Mouse (Mus musculus) cerebellum, adult 11-12 months (tissue): ENCODE results near the gene AY358078.
"Not testable (repeated sequence)": the region's sequence is repeated elsewhere in the genome, so short reads cannot be mapped to it uniquely, and the experiment has no call there.

Experiments used
- DNase-seq: peaks from one replicate; pipeline ENCODE4 v3.0.0; 2022

Gene AY358078

GRCm38 (mm10) chr14:51799746-51800145 lies at the start of gene AY358078:
Gene AY358078, plus strand, starts transcription at chr14:51800046.
- no peak for DNase-seq

- no peak for DNase-seq
These were observed 43.9 kb upstream of the AY358078 start for GRCm38 (mm10) chr14:51755944-51756343.

GRCm38 (mm10) chr14:51771378-51771777 lies 28.5 kb upstream of the AY358078 start:
- DNase-seq: not testable (repeated sequence)

- DNase-seq: no peak
These were observed 26.4 kb upstream of the AY358078 start, which contains the start of gene Ang4 for GRCm38 (mm10) chr14:51773490-51773889. Gene Ang4, minus strand, starts transcription at chr14:51773590.

- no peak for DNase-seq
These were observed 22.1 kb upstream of the AY358078 start for GRCm38 (mm10) chr14:51777791-51778190.

GRCm38 (mm10) chr14:51778865-51779481 lies 20.9 kb upstream of the AY358078 start:
- DNase-seq: no peak

- no peak for DNase-seq
These were observed 13.5 kb upstream of the AY358078 start for GRCm38 (mm10) chr14:51786335-51786734.

GRCm38 (mm10) chr14:51787061-51787460 lies 12.8 kb upstream of the AY358078 start:
- DNase-seq: no peak

GRCm38 (mm10) chr14:51789196-51789595 lies 10.7 kb upstream of the AY358078 start:
- DNase-seq: no peak

GRCm38 (mm10) chr14:51794106-51794505 lies 5.7 kb upstream of the AY358078 start:
- DNase-seq: no peak

GRCm38 (mm10) chr14:51826625-51827024 lies 26.8 kb downstream of the AY358078 start:
- no peak for DNase-seq

- DNase-seq: not testable (repeated sequence)
These were observed 28.0 kb downstream of the AY358078 start for GRCm38 (mm10) chr14:51827842-51828241.

- no peak for DNase-seq
These were observed 29.3 kb downstream of the AY358078 start for GRCm38 (mm10) chr14:51829188-51829587.

GRCm38 (mm10) chr14:51838480-51838879 lies 38.6 kb downstream of the AY358078 start:
- DNase-seq: not testable (repeated sequence)

GRCm38 (mm10) chr14:51842250-51842649 lies 42.4 kb downstream of the AY358078 start:
- no peak for DNase-seq

GRCm38 (mm10) chr14:51842781-51843180 lies 42.9 kb downstream of the AY358078 start:
- DNase-seq: no peak

- no peak for DNase-seq
These were observed 44.0 kb downstream of the AY358078 start for GRCm38 (mm10) chr14:51843882-51844281.

GRCm38 (mm10) chr14:51846566-51846965 lies 46.7 kb downstream of the AY358078 start:
- no peak for DNase-seq

GRCm38 (mm10) chr14:51851006-51851405 lies 51.2 kb downstream of the AY358078 start:
- not testable (repeated sequence) for DNase-seq

GRCm38 (mm10) chr14:51853399-51853798 lies 53.6 kb downstream of the AY358078 start, which contains the start of gene Ear6:
Gene Ear6, plus strand, starts transcription at chr14:51853699.
- DNase-seq: no peak

- not testable (repeated sequence) for DNase-seq
These were observed 55.4 kb downstream of the AY358078 start for GRCm38 (mm10) chr14:51855280-51855679.

GRCm38 (mm10) chr14:51863603-51864002 lies 63.8 kb downstream of the AY358078 start:
- DNase-seq: not testable (repeated sequence)

GRCm38 (mm10) chr14:51870756-51871155 lies 70.9 kb downstream of the AY358078 start:
- no peak for DNase-seq

- DNase-seq: no peak
These were observed 71.9 kb downstream of the AY358078 start for GRCm38 (mm10) chr14:51871741-51872140.
